Mouse (Mus musculus) erythroblast, embryonic 14.5 days (primary cell): ENCODE data around the gene Irf7. TPM values are rescaled to one million over a fixed set of nuclear protein-coding genes. Genes with fewer than 3 reads are reported as not detected.

Experiments
- H3K27me3 ChIP-seq: 2 replicates; pipeline ENCODE4 v1.6.1; 2012; ENCODE audit warnings: inconsistent platforms; ENCODE audit not compliant: control insufficient read depth
- H3K36me3 ChIP-seq: 2 replicates; pipeline ENCODE4 v1.6.1; 2012; ENCODE audit warnings: mild to moderate bottlenecking, inconsistent platforms; ENCODE audit not compliant: control insufficient read depth
- H3K4me1 ChIP-seq: 2 replicates; pipeline ENCODE4 v1.6.1; 2012; ENCODE audit warnings: inconsistent platforms; ENCODE audit not compliant: control insufficient read depth
- H3K4me3 ChIP-seq: replicated peaks from 2 replicates; pipeline ENCODE3; 2012; ENCODE audit warnings: moderate library complexity, mild to moderate bottlenecking, inconsistent platforms
- H3K9me3 ChIP-seq: 2 replicates; pipeline ENCODE4 v1.6.1; 2012; ENCODE audit warnings: low read length, inconsistent platforms, mixed read lengths; ENCODE audit not compliant: control insufficient read depth
- GATA1 ChIP-seq: IDR thresholded peaks from 2 replicates; pipeline ENCODE4 v1.6.1; 2012; ENCODE audit warnings: low read length, inconsistent platforms, mixed read lengths
- TAL1 ChIP-seq: IDR thresholded peaks from 3 replicates; pipeline ENCODE4 v1.6.1; 2012; ENCODE audit warnings: low read length, inconsistent platforms, mixed read lengths
- polyA plus RNA-seq: library from polyadenylated mRNA; stranded (reverse); fragments of >175 nt; gene quantifications from 2 replicates; pipeline ENCODE4 v1.2.3, GENCODE M21; 2012

Irf7 gene
- polyA plus RNA-seq: 2.2 and 2.9 TPM in 2 replicates

DNA sequence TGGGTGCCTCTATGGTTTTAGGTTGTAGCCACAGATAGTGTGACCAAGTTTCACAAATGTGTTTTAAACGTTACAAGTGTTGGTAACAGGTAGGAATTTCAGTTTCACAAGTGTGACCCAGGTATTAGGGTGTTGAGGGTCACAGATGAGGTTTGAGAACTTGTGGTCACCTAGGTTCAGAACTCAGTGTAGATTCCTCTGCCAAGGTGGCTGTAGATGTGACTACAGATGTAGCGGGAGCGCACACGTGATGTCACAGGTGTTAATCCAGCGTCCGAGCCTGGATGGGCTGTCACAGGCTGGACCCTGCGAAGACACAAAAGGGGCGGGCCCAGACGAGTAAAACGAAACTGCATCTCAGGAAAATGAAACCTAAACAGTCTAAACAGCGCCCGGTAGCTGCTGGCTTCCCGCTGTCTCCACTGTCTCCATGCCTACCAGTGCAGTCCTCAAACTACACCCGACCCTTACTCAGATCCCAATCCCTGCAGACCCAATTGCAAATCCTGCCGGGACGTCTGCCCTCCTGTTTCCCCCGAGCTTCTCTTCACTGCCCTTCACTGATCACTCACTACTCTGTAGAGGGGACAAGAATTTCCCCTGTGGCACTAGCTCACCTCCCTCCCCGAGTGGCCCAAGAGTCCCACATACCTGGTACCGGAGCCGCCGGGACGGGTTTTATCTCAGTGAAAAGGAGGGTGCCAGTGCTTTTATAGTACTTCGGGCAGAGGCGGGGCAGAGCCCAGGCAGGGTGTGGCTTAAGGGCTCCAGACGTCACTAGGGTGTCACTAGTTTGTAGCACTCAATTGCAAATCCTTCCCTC, at the start of gene Irf7:
Gene Irf7 (minus strand): TSS at position 743 of the 823 bp plus-strand sequence.
- Histone ChIP-seq H3K9me3 (no peaks in the 10 kb centered on the region), H3K4me1 (peaks cover 41% of the 10 kb centered on the region), H3K27me3 (peaks cover 26% of the 10 kb centered on the region), H3K4me3 (peak within 1 kb of the TSS; percentile 82), H3K36me3 (peaks cover 40% of the 10 kb centered on the region)
- TF ChIP-seq GATA1: no peak
- TF ChIP-seq TAL1: no peak

DNA sequence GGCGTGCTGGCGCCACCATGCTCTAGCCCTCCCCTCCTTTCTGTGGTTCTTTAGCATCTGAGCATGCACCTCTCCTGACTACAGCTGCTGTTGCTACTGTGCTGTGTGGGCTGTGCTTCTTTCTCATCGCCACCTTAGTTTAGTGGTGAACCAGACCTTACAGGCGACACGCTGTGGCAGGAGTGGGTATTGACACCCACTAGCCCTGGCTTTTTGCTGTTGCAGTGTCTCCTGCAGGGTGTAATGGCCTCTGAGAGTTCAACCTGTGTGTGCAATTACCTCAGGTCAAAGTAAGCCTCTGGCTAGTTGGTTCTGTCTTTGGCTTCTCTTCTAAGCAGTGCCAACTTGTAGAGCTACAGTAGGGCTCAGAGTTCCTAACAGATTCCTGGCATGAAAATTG, 49.7 kb upstream of the Irf7 start:
- peaks cover 98% of the 10 kb centered on the region for H3K36me3 ChIP-seq
- TF ChIP-seq TAL1: no peak
- H3K4me3 ChIP-seq: no peak overlapping the region
- peaks cover 2% of the 10 kb centered on the region; the same call in 1 of the 2 replicates for H3K4me1 ChIP-seq
- H3K9me3 ChIP-seq: no peaks in the 10 kb centered on the region
- no peaks in the 10 kb centered on the region for H3K27me3 ChIP-seq

DNA sequence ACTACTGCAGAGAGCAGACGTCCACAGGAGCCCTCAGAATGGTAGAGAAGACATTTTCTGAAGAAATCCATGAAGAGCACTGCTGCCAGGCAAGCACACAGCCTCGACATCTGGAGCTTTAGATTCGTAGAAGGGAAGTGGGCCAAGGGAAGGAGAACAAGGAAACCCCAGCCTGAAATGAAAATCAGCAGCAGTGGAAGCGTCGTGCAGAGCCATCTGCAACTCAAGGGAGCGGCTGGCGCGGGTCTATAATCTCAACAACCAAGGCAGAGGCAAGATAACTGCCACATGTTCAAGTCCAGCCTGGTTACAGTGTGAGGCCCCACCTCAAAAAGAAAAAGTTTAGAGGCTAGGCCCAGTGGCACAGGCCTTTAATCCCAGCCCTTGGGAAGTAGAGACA, 48.8 kb upstream of the Irf7 start:
- TF ChIP-seq GATA1 (no peak), TAL1 (no peak)
- Histone ChIP-seq H3K4me3 (no peak overlapping the region), H3K36me3 (peaks cover 98% of the 10 kb centered on the region), H3K4me1 (peaks cover 2% of the 10 kb centered on the region; the same call in 1 of the 2 replicates), H3K27me3 (no peaks in the 10 kb centered on the region), H3K9me3 (no peaks in the 10 kb centered on the region)

DNA sequence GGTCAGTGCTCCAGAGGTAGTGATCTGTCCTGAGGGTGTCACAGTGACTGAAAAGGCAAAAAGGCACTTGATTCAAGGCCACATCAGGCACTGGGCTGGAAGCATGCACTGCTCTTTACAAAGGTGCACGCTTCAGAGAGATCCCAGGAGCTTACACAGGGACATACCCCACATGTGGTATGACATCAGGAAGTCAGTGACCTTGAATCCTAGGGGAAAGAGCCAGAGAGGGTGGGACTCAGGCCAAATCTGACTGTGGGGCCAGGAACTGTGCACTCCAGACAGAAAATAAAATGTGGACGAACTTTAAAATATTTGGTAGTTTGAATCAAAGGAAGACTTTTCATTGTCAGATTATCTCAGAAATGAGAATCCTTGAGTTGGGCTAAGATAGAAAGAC, 48.1 kb upstream of the Irf7 start:
- Histone ChIP-seq H3K4me3 (no peak overlapping the region), H3K9me3 (no peaks in the 10 kb centered on the region), H3K36me3 (peaks cover 98% of the 10 kb centered on the region), H3K27me3 (no peaks in the 10 kb centered on the region), H3K4me1 (peaks cover 2% of the 10 kb centered on the region; the same call in 1 of the 2 replicates)
- TF ChIP-seq GATA1 (no peak), TAL1 (no peak)

DNA sequence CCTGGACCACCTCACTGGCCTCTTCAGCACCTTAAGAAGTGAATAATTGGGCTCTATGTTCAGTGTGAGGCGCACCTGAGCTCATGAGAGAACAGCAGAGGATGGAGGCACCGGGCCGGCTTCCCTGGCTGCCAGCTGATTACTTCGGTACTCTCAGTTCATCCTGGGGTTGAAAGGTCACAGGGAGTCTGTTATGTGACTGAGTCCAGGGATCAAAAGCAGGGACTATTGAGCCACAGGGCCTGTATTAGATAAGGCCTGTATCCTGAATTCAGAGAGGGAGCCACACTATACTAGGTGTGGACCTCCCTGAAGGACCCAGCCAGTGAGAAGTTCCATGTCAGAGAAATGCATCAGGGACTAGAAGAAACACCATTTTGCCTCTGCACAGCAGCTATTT, 38.3 kb upstream of the Irf7 start:
- H3K9me3 ChIP-seq: no peaks in the 10 kb centered on the region
- H3K4me3 ChIP-seq: no peak overlapping the region
- no peaks in the 10 kb centered on the region for H3K27me3 ChIP-seq
- peaks cover 96% of the 10 kb centered on the region for H3K36me3 ChIP-seq
- TF ChIP-seq GATA1 (no peak), TAL1 (no peak)
- H3K4me1 ChIP-seq: no peaks in the 10 kb centered on the region

DNA sequence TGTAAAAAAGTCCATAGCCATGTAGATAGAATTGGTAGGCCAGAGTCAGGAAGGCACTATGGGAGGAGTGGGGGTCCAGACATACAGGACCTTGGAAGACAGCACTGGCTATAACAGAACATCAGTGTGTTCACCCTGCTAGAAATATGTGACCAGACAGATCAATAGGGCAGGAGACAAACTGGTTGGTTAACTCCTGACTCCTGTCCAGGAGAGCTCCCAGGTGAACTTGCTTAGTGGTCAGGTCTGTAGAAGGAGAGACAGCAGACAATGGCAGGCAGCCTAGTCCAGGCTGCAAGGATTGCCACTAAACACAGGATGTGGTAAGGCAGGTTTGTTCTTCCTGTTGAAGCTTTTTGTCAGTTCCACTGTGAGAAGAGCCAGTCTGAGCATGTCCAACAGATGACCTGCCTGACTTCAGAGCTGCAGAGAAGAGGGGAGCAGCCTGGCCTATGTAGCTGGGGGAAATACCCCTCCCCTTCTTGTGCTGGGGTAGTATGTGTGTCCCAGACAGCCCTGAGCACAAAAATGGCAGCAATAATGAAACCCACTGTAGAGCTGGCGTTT, 36.5 kb upstream of the Irf7 start:
- H3K36me3 ChIP-seq: peaks cover 89% of the 10 kb centered on the region
- H3K9me3 ChIP-seq: no peaks in the 10 kb centered on the region
- TF ChIP-seq GATA1 (no peak), TAL1 (no peak)
- H3K4me3 ChIP-seq: no peak overlapping the region
- no peaks in the 10 kb centered on the region for H3K27me3 ChIP-seq
- H3K4me1 ChIP-seq: peaks cover 6% of the 10 kb centered on the region

DNA sequence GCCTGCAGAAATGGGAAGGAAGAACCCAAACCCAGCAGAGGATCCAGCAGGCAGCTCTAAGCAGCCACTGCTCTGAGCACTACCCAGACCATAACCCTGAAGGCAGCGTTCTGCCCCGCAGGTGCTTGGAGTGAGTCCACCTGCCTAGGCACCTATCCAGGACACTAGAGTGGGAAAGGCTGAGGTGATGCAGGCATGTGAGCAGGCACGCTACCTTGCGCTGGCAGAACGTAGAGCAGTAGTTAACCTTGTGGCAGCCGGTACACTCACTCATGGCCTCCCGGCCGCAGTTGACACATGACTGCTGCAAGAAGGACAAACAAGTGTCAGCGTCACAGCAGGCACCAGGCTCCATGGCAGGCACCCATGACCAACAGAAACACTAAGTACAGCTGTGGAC, 35.1 kb upstream of the Irf7 start:
- H3K36me3 ChIP-seq: peaks cover 87% of the 10 kb centered on the region
- H3K27me3 ChIP-seq: no peaks in the 10 kb centered on the region; the same call in 1 of the 2 replicates
- TF ChIP-seq GATA1: no peak
- TF ChIP-seq TAL1: no peak
- no peaks in the 10 kb centered on the region for H3K9me3 ChIP-seq
- no peak overlapping the region for H3K4me3 ChIP-seq
- peaks cover 10% of the 10 kb centered on the region for H3K4me1 ChIP-seq

DNA sequence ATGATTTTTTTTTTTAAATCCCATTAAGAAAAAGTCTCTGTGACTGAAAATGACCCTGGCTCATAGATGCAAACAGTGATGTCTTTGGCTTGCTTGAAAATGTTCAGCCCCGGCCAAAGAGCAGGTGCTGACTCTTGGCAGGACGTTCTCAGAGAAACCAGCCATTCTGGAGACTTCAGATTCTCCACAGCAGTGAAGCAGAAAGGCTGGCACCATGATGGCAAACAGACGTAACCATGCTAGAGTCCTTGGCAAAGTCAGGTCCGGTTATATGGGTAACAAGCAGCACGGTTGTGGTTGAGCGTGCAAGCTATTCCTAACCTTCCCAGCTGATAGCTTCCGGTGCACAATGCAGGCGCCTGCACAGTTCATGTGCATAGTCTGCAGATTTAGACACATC, 32.9 kb upstream of the Irf7 start:
- TF ChIP-seq GATA1 (no peak), TAL1 (no peak)
- Histone ChIP-seq H3K4me1 (peaks cover 10% of the 10 kb centered on the region), H3K27me3 (peaks cover 21% of the 10 kb centered on the region), H3K9me3 (no peaks in the 10 kb centered on the region; the same call in 1 of the 2 replicates), H3K4me3 (no peak overlapping the region), H3K36me3 (peaks cover 65% of the 10 kb centered on the region)

DNA sequence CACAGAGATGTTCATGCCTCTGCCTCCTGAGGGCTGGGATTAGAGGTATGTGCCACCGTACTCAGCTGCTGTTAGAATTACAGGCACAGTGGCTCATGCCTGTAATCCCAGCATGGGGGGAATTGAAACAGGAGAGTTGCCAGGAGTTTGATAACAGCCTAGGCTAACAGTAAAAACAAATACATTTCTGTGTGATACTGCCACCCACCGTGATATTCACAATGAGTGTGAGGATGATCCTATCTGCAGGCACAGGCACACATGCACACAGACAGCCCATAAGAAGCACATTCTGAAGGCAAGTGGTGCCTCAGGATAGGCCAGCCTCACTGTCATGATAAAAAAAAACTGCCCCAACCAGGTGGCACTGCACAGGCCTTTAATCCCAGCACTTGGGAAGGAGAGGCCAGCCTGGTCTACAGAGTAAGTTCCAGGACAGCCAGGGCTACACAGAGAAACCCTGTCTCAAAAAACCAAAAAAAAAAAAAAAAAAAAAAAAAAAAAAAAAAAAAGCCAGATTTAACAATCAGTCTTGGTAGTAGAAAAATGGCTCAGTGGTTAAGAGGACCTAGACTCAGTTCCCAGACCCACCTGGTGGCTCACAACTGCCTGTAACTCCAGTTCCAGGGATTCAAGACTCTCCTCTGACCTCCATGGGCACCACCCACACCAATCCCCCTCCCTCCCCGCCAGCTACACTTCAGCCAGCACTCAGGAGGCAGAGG, 31.8 kb upstream of the Irf7 start:
- Histone ChIP-seq H3K4me3 (no peak overlapping the region), H3K9me3 (peaks cover 5% of the 10 kb centered on the region), H3K4me1 (peaks cover 14% of the 10 kb centered on the region), H3K36me3 (peaks cover 56% of the 10 kb centered on the region), H3K27me3 (peaks cover 32% of the 10 kb centered on the region)
- TF ChIP-seq GATA1 (no peak), TAL1 (no peak)
